Mouse (Mus musculus) CH12.LX (cell line): ENCODE results near the gene 6430531B16Rik.

Source experiments
- CTCF ChIP-seq, 2 experiments: IDR thresholded peaks in 1 of 2; conservative IDR thresholded peaks in 1 of 2; 2 replicates each; pipeline ENCODE4 v1.5.1; 2011 to 2012; ENCODE audit warnings: low read depth in 2 of 2, low read length in 2 of 2, improper control_type of control experiment in 1 of 2, inconsistent platforms in 1 of 2, mild to moderate bottlenecking in 1 of 2, moderate library complexity in 1 of 2
- E2F4 ChIP-seq: IDR thresholded peaks from 2 replicates; pipeline ENCODE4 v1.6.1; 2011; ENCODE audit warnings: low read depth, low read length, improper control_type of control experiment; ENCODE audit not compliant: insufficient replicate concordance
- MAFK ChIP-seq: IDR thresholded peaks from 2 replicates; pipeline ENCODE4 v1.6.1; 2011; ENCODE audit warnings: low read length, improper control_type of control experiment; ENCODE audit not compliant: insufficient replicate concordance
- RCOR1 ChIP-seq: conservative IDR thresholded peaks from 2 replicates; pipeline ENCODE4 v1.6.1; 2012; ENCODE audit warnings: low read depth, mild to moderate bottlenecking, inconsistent platforms, low read length, improper control_type of control experiment
- ZMIZ1 ChIP-seq: IDR thresholded peaks from 2 replicates; pipeline ENCODE4 v1.6.1; 2012; ENCODE audit warnings: low read depth, mild to moderate bottlenecking, inconsistent platforms, low read length, improper control_type of control experiment

- TF ChIP-seq E2F4 (no peak), ZMIZ1 (no peak), MAFK (no peak), RCOR1 (no peak), CTCF (conservative IDR thresholded peaks at IDR 0.05 in 1 of 2, IDR thresholded peaks at IDR 0.05 in 1 of 2; ENCODE audit: low read depth in 2 of 2, low read length in 2 of 2) (no peak)
These were observed 33.0 kb downstream of the 6430531B16Rik start for GRCm38 (mm10) chr7:139945516-139945915.
